Mouse (Mus musculus) olfactory bulb, adult 2 months (tissue): ENCODE results near the gene Rmnd5b.

Experiments
- CTCF ChIP-seq: fragments of 200-500 bp; IDR thresholded peaks from 2 replicates; pipeline ENCODE4 v1.5.1; 2012; ENCODE audit warnings: low read depth, mild to moderate bottlenecking, low read length, moderate library complexity; ENCODE audit not compliant: insufficient read depth
- POLR2A ChIP-seq: fragments of 200-500 bp; IDR thresholded peaks from 2 replicates; pipeline ENCODE4 v1.6.1; 2012; ENCODE audit warnings: mild to moderate bottlenecking, low read depth, low read length, moderate library complexity; ENCODE audit not compliant: insufficient read depth

- TF ChIP-seq POLR2A (no peak), CTCF (no peak)
Observed at GRCm38 (mm10) chr11:51635127-51635524, 570 bp downstream of the Rmnd5b start.
